Mouse (Mus musculus) cortical plate, adult 2 months (tissue): ENCODE measurements around the gene Tcea2.

ENCODE experiments used
- CTCF ChIP-seq: fragments of 200-500 bp; IDR thresholded peaks from 2 replicates; pipeline ENCODE4 v1.5.1; 2011; ENCODE audit warnings: mild to moderate bottlenecking, control low read depth, low read length; ENCODE audit not compliant: insufficient read depth; ENCODE audit errors: extremely low read depth
- POLR2A ChIP-seq: fragments of 200-500 bp; IDR thresholded peaks from 2 replicates; pipeline ENCODE4 v1.6.1; 2011; ENCODE audit warnings: mild to moderate bottlenecking, low read length, control low read depth; ENCODE audit not compliant: insufficient read depth; ENCODE audit errors: extremely low read depth

DNA sequence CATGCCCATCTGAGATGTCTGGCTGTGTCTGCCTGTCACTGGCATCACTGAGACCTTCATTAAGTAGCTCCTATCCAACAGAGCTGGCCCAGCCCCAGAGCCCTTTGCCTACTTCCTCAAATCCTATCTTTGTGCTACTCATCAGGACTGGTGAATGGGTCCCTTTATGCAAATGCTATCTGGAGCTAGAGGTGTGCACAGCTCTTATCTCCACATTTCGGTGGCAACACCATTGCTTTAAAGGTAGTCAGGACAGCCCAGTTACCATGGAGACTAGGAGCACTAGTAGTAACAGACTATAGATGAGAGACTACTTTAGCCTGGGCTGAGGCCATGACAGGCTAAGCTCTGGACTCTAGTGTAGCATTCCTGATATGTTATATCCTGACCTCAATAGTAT is 4.6 kb downstream of the Tcea2 start:
- no peak for TF ChIP-seq CTCF
- no peak for TF ChIP-seq POLR2A
